Mouse (Mus musculus) retina, embryonic 14.5 days (tissue): Measurements from ENCODE around the gene Ache.
"Not testable (repeated sequence)": the region's sequence is repeated elsewhere in the genome, so short reads cannot be mapped to it uniquely, and the experiment has no call there.

Source experiments
- DNase-seq: peaks from one replicate; pipeline ENCODE4 v3.0.0-alpha.2; 2015; ENCODE audit warnings: low spot score

Ache gene

DNA sequence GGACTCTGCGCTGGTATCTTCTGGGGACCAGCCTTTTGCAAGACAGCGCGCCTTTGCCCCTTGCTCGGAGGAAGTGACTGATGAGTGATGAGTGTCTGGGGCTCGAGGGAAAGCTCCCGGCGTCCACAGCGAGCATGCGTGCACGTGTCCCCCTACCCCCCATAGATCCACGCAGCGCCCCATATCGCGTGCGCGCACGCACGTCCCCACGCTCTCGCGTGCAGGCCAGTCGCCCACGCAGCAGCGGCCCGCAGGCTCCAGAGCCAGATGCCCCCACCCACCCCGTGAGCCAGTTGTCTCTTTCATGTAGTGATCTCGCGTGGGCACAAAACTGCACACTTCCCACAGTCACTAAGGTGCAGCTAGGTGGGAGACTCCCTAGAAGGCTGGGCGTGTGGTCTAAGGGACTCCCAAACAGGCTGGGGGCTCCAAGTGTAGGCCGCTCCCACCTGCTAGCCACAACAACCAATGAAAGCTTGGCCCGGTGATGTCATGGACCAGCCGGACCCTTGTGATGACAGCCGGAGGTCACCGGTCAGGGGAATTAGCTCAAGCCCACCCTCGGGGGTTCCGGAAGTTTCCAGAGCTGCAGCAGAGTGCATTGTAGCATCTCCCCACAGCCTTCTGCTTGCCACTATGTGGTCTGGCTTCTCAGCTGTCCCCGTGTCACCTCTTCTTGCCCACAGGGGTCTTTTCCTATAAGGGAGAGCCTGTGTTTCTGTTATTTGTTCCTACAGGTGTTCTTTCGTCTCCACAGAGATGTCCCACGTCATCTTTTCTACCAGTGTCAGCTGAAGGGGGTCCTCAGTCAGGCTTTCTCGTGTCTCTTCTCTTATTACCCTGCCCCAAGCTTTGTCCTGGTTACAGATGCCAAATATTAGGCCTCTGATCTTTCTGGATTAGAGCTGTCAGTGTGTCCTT, at the start of gene Ache:
TSS of gene Ache (plus strand) at position 488 of the 921 bp plus-strand sequence.
- peak; percentile 74 for DNase-seq

DNA sequence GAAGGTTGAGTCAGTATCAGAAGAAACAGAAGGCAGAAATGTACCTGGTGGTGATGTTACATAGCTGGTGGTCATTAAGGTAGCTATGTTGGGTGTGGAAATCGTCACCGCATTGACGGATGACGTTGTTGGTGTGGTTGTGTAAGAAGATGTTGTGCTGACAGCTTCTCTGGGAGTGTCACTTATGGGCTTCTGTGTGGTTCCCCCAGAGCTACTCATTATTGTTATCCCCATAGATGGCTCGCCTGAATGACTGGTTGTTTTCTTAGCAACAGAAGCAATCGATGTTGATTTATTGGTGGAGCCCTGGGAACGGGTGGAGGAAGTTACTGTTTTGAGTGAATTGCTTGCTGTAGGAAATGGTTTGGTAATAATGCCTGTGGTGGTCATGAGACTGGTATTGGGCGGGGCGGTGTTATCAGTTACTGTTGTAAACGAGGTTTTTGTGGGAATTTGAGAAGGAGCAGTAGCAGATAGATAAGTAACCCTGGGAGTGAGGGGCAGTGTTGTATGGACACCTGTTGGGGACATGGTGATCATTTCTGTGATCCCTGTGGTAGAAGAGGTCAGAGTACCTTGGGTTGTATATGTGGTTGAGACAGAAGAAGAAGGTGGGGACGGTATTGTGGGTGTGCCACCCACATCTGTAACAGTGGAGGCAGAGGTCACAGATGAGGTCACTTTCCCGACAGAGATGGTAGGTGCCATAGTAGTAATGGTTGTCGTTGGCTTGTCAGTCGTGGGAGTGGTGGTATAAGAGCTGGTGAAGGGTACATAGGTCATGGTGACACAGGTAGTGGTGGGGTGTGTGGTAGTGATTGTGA, 23.2 kb upstream of the Ache start:
- no peak for DNase-seq

DNA sequence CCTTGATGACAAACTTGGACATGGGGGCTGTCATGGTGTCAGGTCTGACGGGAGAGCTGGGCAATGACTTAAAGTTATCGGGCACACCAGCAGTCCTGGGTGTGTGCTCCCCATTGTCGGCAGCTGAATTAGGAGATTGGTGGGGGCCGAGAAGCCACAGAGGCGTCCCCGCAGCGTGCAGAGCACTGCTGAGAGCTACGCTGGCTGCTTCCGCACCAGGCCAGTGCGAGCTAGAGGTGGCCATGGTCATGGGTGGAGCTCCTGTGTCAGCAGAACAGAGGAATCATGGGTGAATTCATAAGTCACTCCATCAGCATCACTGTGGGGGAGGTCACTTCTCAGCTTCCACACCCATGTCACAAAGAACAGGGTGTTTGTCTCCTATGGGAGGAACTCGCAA, 22.5 kb upstream of the Ache start:
- no peak for DNase-seq

DNA sequence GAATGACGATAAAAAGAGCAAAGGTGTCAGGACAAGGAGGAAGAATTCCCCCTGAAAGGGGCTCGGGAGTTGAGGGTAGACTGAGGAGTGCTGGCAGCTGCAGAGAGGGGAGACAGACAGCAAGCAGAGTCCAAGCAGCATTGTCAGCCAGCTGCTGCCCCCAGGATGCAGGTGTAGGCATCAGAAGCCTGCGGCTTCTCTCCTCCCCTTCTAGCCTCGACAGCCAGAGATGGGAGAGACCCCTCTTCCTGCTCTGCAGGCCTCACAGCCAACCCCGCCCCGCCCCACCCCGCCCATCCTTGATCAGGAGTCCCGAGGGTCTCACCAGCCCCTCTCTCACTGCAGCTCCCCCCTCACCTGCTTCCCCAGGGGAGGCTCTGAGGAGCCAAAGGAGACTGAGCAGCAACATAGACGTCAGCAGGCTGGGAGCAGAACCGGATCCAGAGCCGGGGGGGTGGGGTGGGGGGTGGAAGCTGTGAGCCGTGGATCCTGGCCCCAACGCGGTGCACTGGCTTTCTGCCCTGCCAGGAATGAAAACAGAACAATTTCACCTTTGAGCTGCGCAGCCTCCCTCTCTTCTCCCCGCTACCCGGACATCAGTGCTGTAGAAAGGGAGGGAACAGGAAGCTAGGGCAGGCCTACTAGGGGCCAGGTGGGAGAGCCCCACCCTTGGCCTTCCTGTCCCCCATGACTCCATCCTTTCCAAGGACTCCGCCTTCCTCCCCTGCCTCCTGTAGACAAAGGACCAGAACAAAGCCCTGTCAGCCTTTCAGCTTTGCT, 19.0 kb upstream of the Ache start:
- DNase-seq: no peak

DNA sequence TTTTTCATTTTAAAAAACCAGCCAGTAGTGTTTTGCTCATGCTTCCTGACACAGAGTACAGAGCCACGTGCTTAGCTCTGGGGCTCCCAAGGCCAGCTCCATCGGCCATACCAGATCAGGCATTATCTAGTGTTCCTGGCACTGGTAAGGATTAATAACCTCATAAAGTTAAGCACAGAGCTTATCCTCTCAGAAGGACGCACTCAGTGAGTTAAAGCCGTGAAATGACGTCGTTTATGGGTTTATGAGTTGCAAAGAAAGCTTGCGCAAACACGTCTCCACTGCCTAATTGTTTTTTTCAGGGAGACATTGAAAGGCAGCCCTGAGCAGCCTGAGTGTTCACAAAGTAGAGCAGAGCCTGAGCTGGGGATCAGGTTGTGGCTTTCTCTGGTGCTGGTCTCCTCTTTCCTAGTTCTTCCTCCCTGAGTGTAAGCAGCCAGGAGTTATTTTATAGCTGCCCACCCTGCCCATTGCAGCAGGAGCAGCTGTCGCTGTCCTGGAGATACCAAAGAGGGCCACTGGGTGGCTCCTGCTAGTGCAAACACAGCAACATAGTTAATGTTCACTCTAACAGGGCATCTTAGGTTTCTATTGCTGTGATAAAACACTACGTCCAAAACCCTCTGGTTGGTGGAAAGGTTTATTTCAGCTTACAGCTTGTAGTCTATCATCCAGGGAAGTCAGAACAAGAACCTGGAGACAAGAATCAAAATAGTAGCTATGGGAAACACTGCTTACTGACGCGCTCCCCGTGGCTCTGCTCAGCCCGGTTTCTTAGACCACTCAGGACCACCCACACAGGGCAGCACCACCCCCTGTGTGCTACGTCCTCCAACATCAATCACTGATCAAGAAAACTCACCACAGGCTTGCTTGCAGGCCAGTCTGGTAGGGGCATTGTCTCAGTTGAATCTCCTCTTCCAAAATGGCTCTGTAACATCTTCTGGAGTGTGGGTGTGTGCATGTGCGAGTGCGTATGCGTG, 9.7 kb upstream of the Ache start:
- DNase-seq: peak; percentile 66

DNA sequence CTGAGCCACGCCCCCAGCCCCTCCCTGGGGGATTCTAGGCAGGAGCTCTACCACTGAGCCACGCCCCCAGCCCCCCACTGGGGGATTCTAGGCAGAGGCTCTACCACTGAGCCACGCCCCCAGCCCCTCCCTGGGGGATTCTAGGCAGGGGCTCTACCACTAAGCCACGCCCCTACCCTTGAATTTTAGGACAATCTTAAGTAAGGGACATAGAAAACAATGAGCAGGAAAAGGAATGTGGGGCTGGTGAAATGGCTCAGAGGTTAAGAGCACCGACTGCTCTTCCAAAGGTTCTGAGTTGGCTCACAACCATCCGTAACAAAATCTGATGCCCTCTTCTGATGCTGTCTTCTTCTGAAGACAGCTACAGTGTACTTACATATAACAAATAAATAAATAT, 2.9 kb upstream of the Ache start:
- not testable (repeated sequence) for DNase-seq

DNA sequence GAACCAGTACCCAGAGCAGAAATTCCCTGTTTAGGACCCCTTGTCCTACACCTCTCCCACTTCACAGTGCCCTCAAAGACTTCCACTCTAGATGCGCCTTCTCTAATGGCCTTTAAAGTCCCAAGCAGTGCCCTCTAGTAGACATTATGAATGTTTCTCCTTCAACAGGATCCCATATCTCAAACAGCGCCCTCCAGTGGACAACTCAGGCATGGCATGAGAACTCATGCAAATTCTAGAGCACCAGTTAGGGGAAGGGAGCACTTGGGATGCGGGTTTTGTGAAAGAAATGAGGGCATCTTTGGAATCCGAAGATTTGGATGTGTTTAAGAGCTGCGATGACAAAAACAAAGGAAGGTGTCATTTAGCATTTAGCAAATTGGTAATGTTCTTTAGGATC, 2.3 kb upstream of the Ache start:
- peak; percentile 63 for DNase-seq

DNA sequence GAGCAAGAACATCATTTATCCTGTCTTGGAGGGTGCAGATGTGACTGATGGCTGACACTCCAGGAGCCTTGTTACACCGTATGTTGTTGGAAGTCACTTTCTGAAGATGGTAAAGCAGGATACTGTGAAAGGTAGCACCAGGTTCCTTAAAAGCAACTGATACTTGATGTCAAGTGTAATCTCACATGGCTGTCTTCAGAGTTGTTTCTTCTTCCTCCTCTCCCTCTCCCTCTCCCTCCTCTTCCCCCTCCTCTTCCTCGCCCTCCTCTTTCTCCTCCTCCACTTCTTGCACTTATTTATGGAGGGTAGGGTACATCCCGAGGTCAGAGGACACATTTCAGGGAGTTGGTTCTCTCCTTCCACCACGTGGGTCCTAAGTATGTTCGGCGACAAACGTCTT, 1.3 kb upstream of the Ache start:
- no peak for DNase-seq

DNA sequence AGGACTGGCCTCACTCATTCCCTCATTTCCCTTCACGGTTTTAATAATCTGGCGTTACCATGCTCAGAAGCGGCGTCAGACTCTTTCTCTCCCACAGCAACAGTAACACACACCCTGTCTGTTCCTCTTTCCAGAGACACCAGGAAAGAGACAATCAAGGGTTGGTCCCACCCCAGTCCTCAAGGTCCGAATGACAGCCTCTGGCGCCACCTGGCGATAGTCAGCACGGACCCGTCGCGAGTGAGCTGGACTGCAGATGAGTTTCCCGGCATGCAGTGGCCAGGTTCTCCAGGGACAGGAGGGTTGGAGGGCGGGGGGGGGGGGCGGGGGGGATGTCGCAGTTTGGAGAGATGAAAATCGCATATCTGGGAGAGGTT, 676 bp upstream of the Ache start:
- peak; percentile 93 for DNase-seq

DNA sequence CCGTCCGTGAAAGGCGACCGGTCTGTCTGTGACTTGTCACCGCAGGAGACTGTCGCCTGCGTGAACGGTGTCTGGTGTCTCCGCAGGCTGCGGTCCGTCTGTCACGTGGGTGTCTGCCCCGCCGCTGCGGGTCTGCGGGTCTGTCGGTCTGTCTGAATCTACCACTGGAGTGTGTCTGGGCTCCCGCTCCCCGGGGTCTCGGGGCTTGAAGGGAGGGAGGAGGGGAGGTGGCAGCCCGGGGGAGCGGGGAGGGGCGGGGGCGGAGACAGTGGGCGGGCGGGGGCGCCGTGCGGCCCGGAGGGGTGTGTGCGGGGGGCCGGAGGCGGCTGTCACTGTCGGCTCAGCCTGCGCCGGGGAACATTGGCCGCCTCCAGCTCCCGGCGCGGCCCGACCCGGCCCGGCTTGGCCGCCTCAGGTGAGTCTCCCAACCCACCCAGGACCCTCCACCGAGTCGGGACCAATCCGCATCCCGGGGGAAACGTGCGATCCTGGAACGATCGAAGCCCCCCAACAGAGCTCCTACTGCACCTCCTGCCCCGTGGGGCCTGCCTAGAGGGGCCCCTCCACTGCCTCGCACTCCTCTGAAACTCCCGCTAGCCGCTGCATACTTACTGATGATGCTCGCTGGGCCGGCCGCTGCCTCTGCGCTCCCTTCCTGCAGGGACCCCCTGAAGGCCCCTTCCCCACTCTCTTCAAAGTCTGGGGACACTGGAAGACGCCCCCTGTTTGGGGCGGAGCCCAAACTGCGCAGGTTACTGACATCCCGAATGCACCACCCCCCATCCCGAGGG, 829 bp downstream of the Ache start:
- peak; percentile 43 for DNase-seq

DNA sequence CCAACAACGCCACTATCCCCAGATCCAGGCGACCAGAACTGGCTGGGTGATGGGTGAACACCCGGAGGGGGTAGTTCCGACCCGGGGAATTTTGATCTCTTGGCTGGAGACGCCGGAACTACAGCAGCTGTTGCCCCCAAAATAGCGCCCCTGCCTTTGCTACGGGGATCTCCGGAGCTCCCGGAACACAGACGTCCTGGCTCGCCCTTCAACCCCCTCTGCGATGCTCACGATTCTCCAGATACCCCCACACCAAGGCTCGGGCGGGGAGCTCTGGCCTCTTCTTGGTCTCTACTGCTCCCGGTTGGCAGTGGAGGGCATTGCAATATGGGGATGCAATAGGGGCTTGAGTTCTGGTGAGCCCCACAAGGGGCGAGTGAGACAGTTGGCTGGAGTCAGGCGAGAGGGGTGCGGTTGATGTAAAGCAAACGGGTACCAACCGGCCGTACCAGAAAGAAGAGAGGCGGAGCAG, 1.7 kb downstream of the Ache start:
- peak; percentile 82 for DNase-seq

DNA sequence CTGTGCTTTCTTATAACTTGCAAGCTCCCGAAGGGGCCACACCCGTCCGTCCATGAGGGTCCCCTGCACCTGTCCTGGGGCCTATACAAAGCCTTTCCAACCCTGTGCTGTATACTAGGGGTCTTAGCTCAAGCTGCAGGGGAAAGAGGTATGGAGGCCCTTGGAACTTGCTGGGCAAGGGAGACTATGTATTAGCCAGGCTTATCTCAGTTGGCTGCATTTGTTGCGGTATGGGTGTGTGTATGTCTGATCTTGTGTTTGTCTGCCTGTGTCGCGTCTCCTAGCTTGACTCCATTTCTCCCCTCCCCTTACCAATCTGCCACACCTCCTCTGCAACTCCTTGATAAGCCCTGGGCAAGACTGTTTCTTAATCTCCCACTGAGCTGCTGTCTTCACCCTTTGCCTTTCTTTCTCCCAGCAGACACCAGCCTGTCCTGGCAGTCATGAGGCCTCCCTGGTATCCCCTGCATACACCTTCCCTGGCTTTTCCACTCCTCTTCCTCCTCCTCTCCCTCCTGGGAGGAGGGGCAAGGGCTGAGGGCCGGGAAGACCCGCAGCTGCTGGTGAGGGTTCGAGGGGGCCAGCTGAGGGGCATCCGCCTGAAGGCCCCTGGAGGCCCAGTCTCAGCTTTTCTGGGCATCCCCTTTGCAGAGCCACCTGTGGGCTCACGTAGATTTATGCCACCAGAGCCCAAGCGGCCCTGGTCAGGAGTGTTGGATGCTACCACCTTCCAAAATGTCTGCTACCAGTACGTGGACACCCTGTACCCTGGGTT, 2.5 kb downstream of the Ache start:
- no peak for DNase-seq

DNA sequence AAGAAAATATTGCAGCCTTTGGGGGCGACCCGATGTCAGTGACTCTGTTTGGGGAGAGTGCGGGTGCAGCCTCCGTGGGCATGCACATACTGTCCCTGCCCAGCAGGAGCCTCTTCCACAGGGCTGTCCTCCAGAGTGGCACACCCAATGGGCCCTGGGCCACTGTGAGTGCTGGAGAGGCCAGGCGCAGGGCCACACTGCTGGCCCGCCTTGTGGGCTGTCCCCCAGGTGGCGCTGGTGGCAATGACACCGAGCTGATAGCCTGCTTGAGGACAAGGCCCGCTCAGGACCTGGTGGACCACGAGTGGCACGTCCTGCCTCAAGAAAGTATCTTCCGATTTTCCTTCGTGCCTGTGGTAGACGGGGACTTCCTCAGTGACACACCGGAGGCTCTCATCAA, 3.4 kb downstream of the Ache start:
- peak; percentile 65 for DNase-seq

DNA sequence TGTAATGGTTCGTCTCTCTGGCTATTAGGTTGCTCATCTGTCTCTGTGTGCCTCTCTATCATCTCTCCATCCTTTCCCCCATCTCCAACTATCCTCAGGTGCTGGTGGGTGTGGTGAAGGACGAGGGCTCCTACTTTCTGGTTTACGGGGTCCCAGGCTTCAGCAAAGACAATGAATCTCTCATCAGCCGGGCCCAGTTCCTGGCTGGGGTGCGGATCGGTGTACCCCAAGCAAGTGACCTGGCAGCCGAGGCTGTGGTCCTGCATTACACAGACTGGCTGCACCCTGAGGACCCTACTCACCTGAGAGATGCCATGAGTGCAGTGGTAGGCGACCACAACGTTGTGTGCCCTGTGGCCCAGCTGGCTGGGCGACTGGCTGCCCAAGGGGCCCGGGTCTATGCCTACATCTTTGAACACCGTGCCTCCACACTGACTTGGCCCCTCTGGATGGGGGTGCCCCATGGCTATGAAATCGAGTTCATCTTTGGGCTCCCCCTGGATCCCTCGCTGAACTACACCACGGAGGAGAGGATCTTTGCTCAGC, 4.1 kb downstream of the Ache start:
- DNase-seq: no peak

DNA sequence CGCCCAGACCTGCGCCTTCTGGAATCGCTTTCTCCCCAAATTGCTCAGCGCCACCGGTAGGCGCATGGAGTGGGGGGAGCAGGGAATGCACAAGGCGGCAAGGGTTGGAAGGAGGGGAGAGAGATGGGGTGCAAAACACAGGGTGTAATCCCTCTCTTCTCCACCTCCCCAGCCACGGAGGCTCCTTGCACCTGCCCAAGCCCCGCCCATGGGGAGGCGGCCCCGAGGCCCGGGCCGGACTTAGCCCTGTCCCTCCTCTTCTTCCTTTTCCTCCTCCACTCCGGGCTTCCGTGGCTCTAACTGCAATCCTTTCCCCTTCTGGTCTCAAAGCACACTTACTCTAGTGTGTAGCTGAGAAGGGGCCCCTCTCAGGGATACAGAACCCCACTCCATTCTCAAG, 6.0 kb downstream of the Ache start:
- DNase-seq: peak; percentile 54

DNA sequence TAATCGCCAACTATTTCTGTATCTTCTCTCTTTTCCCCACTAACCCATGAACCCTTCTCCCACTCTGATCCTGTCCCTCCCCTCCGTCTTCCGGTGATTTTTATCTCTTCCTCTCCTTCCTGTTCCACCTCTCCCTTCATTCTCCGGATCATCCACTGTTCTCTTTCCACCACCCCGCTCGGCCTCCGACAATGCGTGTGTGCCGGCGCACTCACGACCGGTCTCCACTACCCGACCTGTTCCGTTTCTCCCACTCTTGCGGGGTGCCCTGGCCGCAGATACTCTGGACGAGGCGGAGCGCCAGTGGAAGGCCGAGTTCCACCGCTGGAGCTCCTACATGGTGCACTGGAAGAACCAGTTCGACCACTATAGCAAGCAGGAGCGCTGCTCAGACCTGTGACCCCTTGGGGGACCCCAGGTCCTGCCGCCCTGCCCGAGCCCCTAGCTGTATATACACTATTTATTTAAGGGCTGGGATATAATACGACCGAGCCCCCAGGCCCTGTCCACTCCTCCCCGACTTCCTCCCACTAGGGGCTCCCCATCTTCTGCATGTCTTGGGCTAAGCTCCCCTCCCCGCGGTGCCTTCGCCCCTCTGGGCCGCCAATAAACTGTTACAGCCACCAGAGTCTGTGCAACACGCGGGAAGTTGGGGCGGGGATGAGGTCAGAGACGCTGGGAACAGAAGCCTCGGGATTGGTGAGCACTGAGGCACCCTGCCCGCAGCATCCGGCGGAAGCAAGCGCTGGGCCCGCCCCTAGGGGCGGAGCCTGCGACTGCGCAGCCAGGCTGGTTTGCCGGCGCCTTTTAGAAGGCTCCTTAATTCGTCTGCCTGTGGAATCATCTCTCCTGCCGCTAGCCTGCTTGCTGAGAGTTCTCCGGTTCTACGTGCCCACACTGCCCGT, 6.8 kb downstream of the Ache start, which contains the start of gene Ufsp1:
TSS of gene Ufsp1 (plus strand) at position 791 of the 905 bp plus-strand sequence.
- peak; percentile 97 for DNase-seq

DNA sequence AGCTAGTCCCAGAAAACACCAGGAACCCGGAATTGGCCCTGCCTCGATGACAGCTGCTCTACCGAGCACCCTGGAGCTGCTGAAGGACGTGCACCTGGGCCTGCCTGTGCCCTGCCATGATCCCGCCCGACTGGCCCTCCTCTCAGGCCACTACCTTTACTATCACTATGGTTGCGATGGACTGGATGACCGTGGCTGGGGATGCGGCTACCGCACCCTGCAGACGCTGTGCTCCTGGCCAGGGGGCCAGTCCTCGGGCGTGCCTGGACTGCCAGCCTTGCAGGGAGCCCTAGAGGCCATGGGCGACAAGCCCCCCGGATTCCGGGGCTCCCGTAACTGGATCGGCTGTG, 7.4 kb downstream of the Ache start:
- DNase-seq: no peak

DNA sequence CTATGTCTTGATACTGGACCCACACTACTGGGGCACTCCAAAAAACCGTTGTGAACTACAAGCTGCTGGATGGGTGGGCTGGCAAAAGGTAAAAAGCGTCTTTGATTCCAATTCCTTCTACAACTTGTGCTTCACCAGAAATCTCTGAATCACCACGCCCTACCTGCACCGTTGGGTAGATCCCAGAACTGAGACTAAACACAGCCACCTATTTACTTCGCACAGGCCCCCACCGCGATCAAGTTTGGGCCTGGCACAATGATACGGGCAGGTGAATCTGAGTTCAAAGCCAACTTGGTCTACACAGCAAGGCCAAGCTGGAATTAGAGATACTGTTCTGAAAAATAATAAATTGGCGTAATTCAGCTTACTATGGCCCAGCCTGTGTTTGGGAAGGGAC, 8.0 kb downstream of the Ache start:
- DNase-seq: no peak
